Mouse (Mus musculus): ENCODE data around the gene Lifr. TPM values are rescaled to one million over a fixed set of nuclear protein-coding genes. Genes with fewer than 3 reads are reported as not detected.
A peak's percentile ranks its signal among the peaks of the same experiment; 100 is the strongest.

Lifr gene
- polyA plus RNA-seq, 1 experiment from 2014 or later = 8.0 TPM

GRCm38 (mm10) chr15:7201421-7202380 is 111.3 kb downstream of the Lifr start:
- Histone ChIP-seq H3K4me3 (replicated peaks) (no peak overlapping the region), H3K4me1 (peaks cover 37% of the 10 kb centered on the region), H3K36me3 (replicated peaks) (no peaks in the 10 kb centered on the region), H3K9me3 (no peaks in the 10 kb centered on the region), H3K27me3 (no peaks in the 10 kb centered on the region), H3K4me2 (no peak overlapping the region), H3K27ac (no peak overlapping the region), H3K9ac (no peak overlapping the region)
- 68% methylated on average over 9 of the region's 9 CpGs for WGBS
- ATAC-seq (ENCODE audit: low FRiP score) = no peak

GRCm38 (mm10) chr15:7202981-7203380 is 112.6 kb downstream of the Lifr start:
- no peak overlapping the region for H3K4me2 ChIP-seq
- WGBS = 87% methylated on average over 5 of the region's 5 CpGs
- no peaks in the 10 kb centered on the region for H3K36me3 ChIP-seq (replicated peaks)
- no peaks in the 10 kb centered on the region for H3K9me3 ChIP-seq
- H3K4me3 ChIP-seq (replicated peaks) = no peak overlapping the region
- ATAC-seq (ENCODE audit: low FRiP score) = no peak
- H3K9ac ChIP-seq = no peak overlapping the region
- H3K27me3 ChIP-seq = no peaks in the 10 kb centered on the region
- H3K4me1 ChIP-seq = peaks cover 36% of the 10 kb centered on the region
- no peak overlapping the region for H3K27ac ChIP-seq

GRCm38 (mm10) chr15:7203606-7204330 is 113.4 kb downstream of the Lifr start:
- H3K36me3 ChIP-seq (replicated peaks) = no peaks in the 10 kb centered on the region
- no peak overlapping the region for H3K4me3 ChIP-seq (replicated peaks)
- H3K4me2 ChIP-seq = no peak overlapping the region
- WGBS = 63% methylated on average over 9 of the region's 9 CpGs
- H3K27me3 ChIP-seq = no peaks in the 10 kb centered on the region
- H3K9ac ChIP-seq = no peak overlapping the region
- H3K9me3 ChIP-seq = no peaks in the 10 kb centered on the region
- no peak overlapping the region for H3K27ac ChIP-seq
- peaks cover 30% of the 10 kb centered on the region for H3K4me1 ChIP-seq
- ATAC-seq (ENCODE audit: low FRiP score) = no peak

GRCm38 (mm10) chr15:7204917-7205316 is 114.5 kb downstream of the Lifr start:
- 69% methylated on average over 13 of the region's 13 CpGs for WGBS
- ATAC-seq (ENCODE audit: low FRiP score) = no peak
- Histone ChIP-seq H3K36me3 (replicated peaks) (no peaks in the 10 kb centered on the region), H3K9me3 (no peaks in the 10 kb centered on the region), H3K4me2 (no peak overlapping the region), H3K27me3 (no peaks in the 10 kb centered on the region), H3K9ac (no peak overlapping the region), H3K27ac (no peak overlapping the region), H3K4me1 (peaks cover 22% of the 10 kb centered on the region), H3K4me3 (replicated peaks) (no peak overlapping the region)

- ATAC-seq (ENCODE audit: low FRiP score) = no peak
- H3K9ac ChIP-seq = no peak overlapping the region
- WGBS = 36% methylated on average over 5 of the region's 5 CpGs
- H3K9me3 ChIP-seq = no peaks in the 10 kb centered on the region
- H3K27me3 ChIP-seq = no peaks in the 10 kb centered on the region
- no peak overlapping the region for H3K4me3 ChIP-seq (replicated peaks)
- H3K4me2 ChIP-seq = no peak overlapping the region
- no peaks in the 10 kb centered on the region for H3K36me3 ChIP-seq (replicated peaks)
- peaks cover 21% of the 10 kb centered on the region for H3K4me1 ChIP-seq
- H3K27ac ChIP-seq = no peak overlapping the region
These were observed 115.7 kb downstream of the Lifr start for GRCm38 (mm10) chr15:7206110-7206509.

GRCm38 (mm10) chr15:7207292-7207691 is 116.9 kb downstream of the Lifr start:
- ATAC-seq (ENCODE audit: low FRiP score) = no peak
- 83% methylated on average over 7 of the region's 7 CpGs for WGBS

GRCm38 (mm10) chr15:7208180-7208579 is 117.8 kb downstream of the Lifr start:
- H3K9ac ChIP-seq = no peak overlapping the region
- H3K9me3 ChIP-seq = no peaks in the 10 kb centered on the region
- no peaks in the 10 kb centered on the region for H3K27me3 ChIP-seq
- ATAC-seq (ENCODE audit: low FRiP score) = no peak
- 85% methylated on average over 9 of the region's 9 CpGs for WGBS
- H3K4me3 ChIP-seq (replicated peaks) = no peak overlapping the region
- H3K4me1 ChIP-seq = 0 out of 2 replicates have a peak, but pooled peaks cover 11% of the 10 kb centered on the region
- H3K4me2 ChIP-seq = no peak overlapping the region
- H3K36me3 ChIP-seq (replicated peaks) = no peaks in the 10 kb centered on the region
- no peak overlapping the region for H3K27ac ChIP-seq

More at GRCm38 (mm10) chr15:7207292-7207691, 116.9 kb downstream of the Lifr start:
- no peak overlapping the region for H3K27ac ChIP-seq
- 0 out of 2 replicates have a peak, but pooled peaks cover 11% of the 10 kb centered on the region for H3K4me1 ChIP-seq
- H3K4me2 ChIP-seq = no peak overlapping the region
- no peaks in the 10 kb centered on the region for H3K9me3 ChIP-seq
- H3K4me3 ChIP-seq (replicated peaks) = no peak overlapping the region
- H3K27me3 ChIP-seq = no peaks in the 10 kb centered on the region
- H3K9ac ChIP-seq = no peak overlapping the region
- no peaks in the 10 kb centered on the region for H3K36me3 ChIP-seq (replicated peaks)

GRCm38 (mm10) chr15:7213683-7214082 is 123.3 kb downstream of the Lifr start:
- Histone ChIP-seq H3K4me3 (replicated peaks) (no peak overlapping the region), H3K4me1 (peaks cover 7% of the 10 kb centered on the region), H3K27ac (no peak overlapping the region), H3K4me2 (no peak overlapping the region), H3K9me3 (no peaks in the 10 kb centered on the region), H3K9ac (no peak overlapping the region), H3K36me3 (replicated peaks) (no peaks in the 10 kb centered on the region), H3K27me3 (no peaks in the 10 kb centered on the region)
- 20% methylated on average over 1 of the region's 1 CpGs for WGBS
- peak; percentile 53; the same call in 1 of the 2 replicates for ATAC-seq (ENCODE audit: low FRiP score)

GRCm38 (mm10) chr15:7215845-7216244 is 125.4 kb downstream of the Lifr start:
- ATAC-seq (ENCODE audit: low FRiP score) = no peak
- WGBS = 96% methylated on average over 3 of the region's 3 CpGs
- no peaks in the 10 kb centered on the region for H3K27me3 ChIP-seq
- no peak overlapping the region for H3K9ac ChIP-seq
- H3K4me2 ChIP-seq = no peak overlapping the region
- no peaks in the 10 kb centered on the region for H3K36me3 ChIP-seq (replicated peaks)
- H3K4me3 ChIP-seq (replicated peaks) = no peak overlapping the region
- no peaks in the 10 kb centered on the region for H3K9me3 ChIP-seq
- H3K4me1 ChIP-seq = peaks cover 7% of the 10 kb centered on the region
- no peak overlapping the region for H3K27ac ChIP-seq

GRCm38 (mm10) chr15:7216581-7217272 is 126.3 kb downstream of the Lifr start:
- no peak for ATAC-seq (ENCODE audit: low FRiP score)
- H3K27me3 ChIP-seq = no peaks in the 10 kb centered on the region
- 85% methylated on average over 9 of the region's 9 CpGs for WGBS
- H3K9me3 ChIP-seq = no peaks in the 10 kb centered on the region
- H3K4me2 ChIP-seq = no peak overlapping the region
- H3K27ac ChIP-seq = no peak overlapping the region
- peaks cover 7% of the 10 kb centered on the region for H3K4me1 ChIP-seq
- H3K36me3 ChIP-seq (replicated peaks) = no peaks in the 10 kb centered on the region
- H3K9ac ChIP-seq = no peak overlapping the region
- H3K4me3 ChIP-seq (replicated peaks) = no peak overlapping the region

GRCm38 (mm10) chr15:7217273-7217598 is 126.8 kb downstream of the Lifr start:
- Histone ChIP-seq H3K9ac (no peak overlapping the region), H3K9me3 (no peaks in the 10 kb centered on the region), H3K27me3 (no peaks in the 10 kb centered on the region), H3K4me1 (peaks cover 7% of the 10 kb centered on the region), H3K4me2 (no peak overlapping the region), H3K27ac (no peak overlapping the region), H3K36me3 (replicated peaks) (no peaks in the 10 kb centered on the region), H3K4me3 (replicated peaks) (no peak overlapping the region)
- ATAC-seq (ENCODE audit: low FRiP score) = no peak
- 94% methylated on average over 6 of the region's 6 CpGs for WGBS

GRCm38 (mm10) chr15:7222809-7223208 is 132.4 kb downstream of the Lifr start:
- no peak overlapping the region for H3K4me2 ChIP-seq
- 0 out of 2 replicates have a peak, but pooled peaks cover 2% of the 10 kb centered on the region for H3K4me1 ChIP-seq
- H3K27me3 ChIP-seq = no peaks in the 10 kb centered on the region
- H3K9ac ChIP-seq = no peak overlapping the region
- no peak overlapping the region for H3K27ac ChIP-seq
- no peaks in the 10 kb centered on the region for H3K36me3 ChIP-seq (replicated peaks)
- no peak for ATAC-seq (ENCODE audit: low FRiP score)
- H3K9me3 ChIP-seq = no peaks in the 10 kb centered on the region
- WGBS = 45% methylated on average over 11 of the region's 11 CpGs
- no peak overlapping the region for H3K4me3 ChIP-seq (replicated peaks)
